Mouse (Mus musculus) myocyte (in vitro differentiated cells): ENCODE results near the gene Wsb2.

ENCODE experiments used
- CEBPB ChIP-seq: IDR thresholded peaks from 2 replicates; pipeline ENCODE4 v1.6.1; 2011; ENCODE audit warnings: mild to moderate bottlenecking, moderate library complexity; ENCODE audit not compliant: poor library complexity, insufficient read depth, severe bottlenecking
- MYOG ChIP-seq, 3 experiments: IDR thresholded peaks; one replicate each; pipeline ENCODE4 v1.6.1; 2011; ENCODE audit warnings: control low read depth in 2 of 3, low read depth in 2 of 3, mild to moderate bottlenecking in 2 of 3; ENCODE audit not compliant: insufficient read length in 2 of 3, control insufficient read depth in 1 of 3, insufficient read depth in 1 of 3
- POLR2A ChIP-seq: IDR thresholded peaks from one replicate; pipeline ENCODE4 v1.6.1; 2011; ENCODE audit warnings: low read depth, mild to moderate bottlenecking, control low read depth, moderate library complexity; ENCODE audit not compliant: insufficient read length

DNA sequence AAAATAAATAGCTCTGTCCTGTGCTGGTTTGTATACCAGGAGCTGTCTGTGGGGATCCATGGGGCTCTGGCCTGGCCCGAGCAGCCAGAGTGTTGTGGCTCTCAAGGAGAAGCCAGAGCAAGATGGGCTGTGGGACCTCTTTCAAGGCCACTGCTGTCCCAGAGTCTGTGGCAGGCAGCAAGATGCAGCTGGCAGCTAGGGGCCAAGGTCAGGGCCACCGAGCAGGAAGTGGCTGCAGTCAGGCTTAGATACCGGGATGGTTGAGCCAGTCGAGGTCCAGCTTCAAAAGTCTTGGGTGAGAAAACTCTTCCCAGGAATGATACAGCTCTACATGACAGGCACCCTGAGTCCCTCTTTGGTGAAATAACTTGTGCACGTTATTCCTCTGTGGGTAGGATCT lies 10.1 kb upstream of the Wsb2 start:
- TF ChIP-seq CEBPB (no peak), POLR2A (no peak), MYOG (IDR thresholded peaks at IDR 0.05; ENCODE audit: control insufficient read depth in 1 of 3, insufficient read depth in 1 of 3, insufficient read length in 2 of 3, low read depth in 2 of 3) (no peak)
